In the genomic region with DNA sequence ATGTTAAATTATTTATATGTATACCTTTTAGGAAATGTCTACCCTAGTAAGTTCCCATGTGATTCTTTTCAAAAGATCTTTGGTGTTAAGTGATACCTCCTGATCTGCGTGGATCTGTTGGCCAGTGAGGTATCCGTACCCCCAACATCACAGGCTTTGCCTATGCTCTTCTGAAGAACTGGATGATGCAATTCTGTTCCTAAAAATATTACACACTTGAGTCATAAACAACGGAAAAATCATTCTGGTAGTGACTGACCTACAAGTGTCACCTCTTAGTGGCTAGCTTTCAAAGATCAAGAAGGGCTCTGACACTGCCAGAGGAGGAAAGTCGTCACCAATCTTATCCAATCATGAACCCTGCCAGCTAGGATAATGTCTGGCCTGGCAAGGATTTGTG, we compare ENCODE assay signal across 15 mouse cellular contexts.
"Had no signal": no experiment of that assay in that cellular context is flagged by ENCODE, and none has a peak within 500 bp of the region (broad histone marks: within the 10 kb centered on the region; RNA-seq: fewer than 3 reads in every experiment).

No protein-coding gene starts in this region.

- H3K4me2 ChIP-seq: neural tube, embryonic 12.5 days; neural tube, embryonic 13.5 days; neural tube, embryonic 15.5 days; stomach, embryonic 15.5 days had no signal

- H3K4me3 ChIP-seq: neural tube, embryonic 12.5 days; neural tube, embryonic 13.5 days; neural tube, embryonic 15.5 days; stomach, embryonic 15.5 days had no signal

- H3K27me3 ChIP-seq: neural tube, embryonic 12.5 days; neural tube, embryonic 13.5 days; neural tube, embryonic 15.5 days; stomach, embryonic 15.5 days had no signal

- H3K36me3 ChIP-seq: neural tube, embryonic 12.5 days; neural tube, embryonic 13.5 days; neural tube, embryonic 15.5 days; stomach, embryonic 15.5 days had no signal

- DNase-seq: retina, postnatal 1 day; right cerebral cortex, adult 18-20 months; right cerebral cortex, postnatal 14 days; right cerebral cortex, postnatal 25 days; right cerebral cortex, postnatal 4 days; thymus, adult 18-20 months; thymus, adult 2 months; thymus, postnatal 14 days; thymus, postnatal 25 days; thymus, postnatal 36 days; thymus, postnatal 4 days had no signal
